In genomic region chr17:29297813-29298212, GRCm38 (mm10) we compare ENCODE assay signal across 12 mouse cellular contexts. TPM values are rescaled to one million over a fixed set of nuclear protein-coding genes. Genes with fewer than 3 reads are reported as not detected.
DNase-seq lines count a peak whose midpoint lies in the region; ATAC-seq and TF ChIP-seq lines count a peak whose summit lies in the region.
"Had no signal": no experiment of that assay in that cellular context is flagged by ENCODE, and none has a peak within 500 bp of the region (broad histone marks: within the 10 kb centered on the region; RNA-seq: fewer than 3 reads in every experiment).

No protein-coding gene starts in this region.

- no peaks in the 10 kb centered on the region for H3K27me3 ChIP-seq in forebrain, postnatal 0 days (ENCODE audit: insufficient read depth, low read length)
- H3K27me3 ChIP-seq in forebrain, embryonic 15.5 days: no peaks in the 10 kb centered on the region
- H3K27me3 ChIP-seq in liver, adult 2 months (ENCODE audit: control insufficient read depth, insufficient read depth, low read length): no peaks in the 10 kb centered on the region
- H3K27me3 ChIP-seq: neural tube, embryonic 12.5 days had no signal

- H3K27ac ChIP-seq in forebrain, postnatal 0 days (ENCODE audit: low read depth, low read length): no peak overlapping the region
- no peak overlapping the region for H3K27ac ChIP-seq in forebrain, embryonic 15.5 days (replicated peaks)
- H3K27ac ChIP-seq in liver, adult 2 months (replicated peaks; ENCODE audit: insufficient read depth, low read depth, low read length): no peak overlapping the region
- H3K27ac ChIP-seq in bone marrow, adult 2 months (ENCODE audit: control insufficient read depth, insufficient read depth, low read depth, low read length, poor library complexity): no peak overlapping the region
- H3K27ac ChIP-seq: neural tube, embryonic 12.5 days had no signal

- no peaks in the 10 kb centered on the region for H3K4me1 ChIP-seq in forebrain, postnatal 0 days (ENCODE audit: insufficient read depth)
- H3K4me1 ChIP-seq in forebrain, embryonic 15.5 days: no peaks in the 10 kb centered on the region
- no peaks in the 10 kb centered on the region; the same call in 1 of the 2 replicates for H3K4me1 ChIP-seq in liver, adult 2 months (ENCODE audit: control insufficient read depth, insufficient read depth, low read length)
- no peaks in the 10 kb centered on the region; the same call in 1 of the 2 replicates for H3K4me1 ChIP-seq in bone marrow, adult 2 months (ENCODE audit: control insufficient read depth, insufficient read depth, low read length)

- H3K4me2 ChIP-seq in forebrain, postnatal 0 days (ENCODE audit: low read depth): no peak overlapping the region
- no peak overlapping the region for H3K4me2 ChIP-seq in forebrain, embryonic 15.5 days (replicated peaks)
- H3K4me2 ChIP-seq: neural tube, embryonic 12.5 days had no signal

- no peaks in the 10 kb centered on the region for H3K79me2 ChIP-seq in liver, adult 2 months (ENCODE audit: control insufficient read depth, insufficient read depth, low read length)

- no peak overlapping the region for H3K9ac ChIP-seq in forebrain, postnatal 0 days
- H3K9ac ChIP-seq in forebrain, embryonic 15.5 days (replicated peaks): no peak overlapping the region
- no peak overlapping the region for H3K9ac ChIP-seq in liver, adult 2 months (ENCODE audit: low read depth, low read length)
- H3K9ac ChIP-seq: neural tube, embryonic 12.5 days had no signal

- WGBS in forebrain, postnatal 0 days: 88% methylated on average over 6 of the region's 6 CpGs
- 85% methylated on average over 6 of the region's 6 CpGs for WGBS in forebrain, embryonic 15.5 days
- 95% methylated on average over 6 of the region's 6 CpGs for WGBS in liver, adult 2 months
- WGBS in bone marrow, adult 2 months: 73% methylated on average over 6 of the region's 6 CpGs

- ATAC-seq in forebrain, postnatal 0 days: no peak
- no peak for ATAC-seq in forebrain, embryonic 15.5 days (replicated peaks)

- H3K36me3 ChIP-seq in forebrain, postnatal 0 days (ENCODE audit: insufficient read depth): peaks cover 69% of the 10 kb centered on the region
- H3K36me3 ChIP-seq in forebrain, embryonic 15.5 days: peaks cover 73% of the 10 kb centered on the region
- H3K36me3 ChIP-seq in liver, adult 2 months (ENCODE audit: control insufficient read depth, insufficient read depth, low read length): peaks cover 27% of the 10 kb centered on the region; the same call in 1 of the 2 replicates

- no peak for DNase-seq in forebrain, postnatal 0 days
- DNase-seq in liver, adult 2 months (ENCODE audit: extremely low read depth, low read depth, low spot score): no peak
- no peak for DNase-seq in liver
- peak; percentile 77 for DNase-seq in thymus, postnatal 0 days (ENCODE audit: low spot score)
- no peak for DNase-seq in ovary, postnatal 36 days (ENCODE audit: low spot score)
- DNase-seq in adrenal gland, postnatal 4 days (ENCODE audit: low spot score in 2 of 2): no peak
- DNase-seq: gastrocnemius, postnatal 25 days; heart, postnatal 36 days; kidney, postnatal 25 days had no signal

- TF ChIP-seq POLR2A in liver, adult 2 months (IDR thresholded peaks at IDR 0.05; ENCODE audit: extremely low read depth, insufficient read depth, low read length): no peak
- no peak for TF ChIP-seq POLR2A in bone marrow, adult 2 months (IDR thresholded peaks at IDR 0.05; ENCODE audit: borderline replicate concordance, control insufficient read depth, low read depth, low read length)

- no peaks in the 10 kb centered on the region for H3K9me3 ChIP-seq in forebrain, postnatal 0 days (ENCODE audit: low read length)
- no peaks in the 10 kb centered on the region for H3K9me3 ChIP-seq in forebrain, embryonic 15.5 days
- H3K9me3 ChIP-seq: neural tube, embryonic 12.5 days had no signal

- TF ChIP-seq CTCF in forebrain, postnatal 0 days (IDR thresholded peaks at IDR 0.05; ENCODE audit: low read depth): peak; percentile 22; the same call in 1 of the 2 replicates
- 0 out of 2 replicates have a peak, but pooled peaks have one; percentile 3 for TF ChIP-seq CTCF in liver, adult 2 months (IDR thresholded peaks at IDR 0.05; ENCODE audit: low read depth, low read length)
- TF ChIP-seq CTCF in bone marrow, adult 2 months (IDR thresholded peaks at IDR 0.05; ENCODE audit: control insufficient read depth, insufficient read depth, low read length): peak; percentile 10; the same call in 1 of the 2 replicates

- H3K4me3 ChIP-seq in forebrain, postnatal 0 days (ENCODE audit: low read depth, low read length): no peak overlapping the region
- no peak overlapping the region for H3K4me3 ChIP-seq in forebrain, embryonic 15.5 days
- no peak overlapping the region for H3K4me3 ChIP-seq in liver, adult 2 months (ENCODE audit: insufficient read depth, low read depth, low read length)
- no peak overlapping the region for H3K4me3 ChIP-seq in bone marrow, adult 2 months (replicated peaks; ENCODE audit: control insufficient read depth, low read depth, low read length)
- H3K4me3 ChIP-seq: neural tube, embryonic 12.5 days had no signal

RNA-seq across cellular contexts. Expression of gene Pi16, which starts 19.7 kb away (rescaled TPM):
- 3.5 and 5.7 TPM in 2 replicates for total RNA-seq in forebrain, postnatal 0 days (2014; rRNA removed)
- polyA plus RNA-seq in forebrain, postnatal 0 days (2015; fragmentation: Nextera tagmentation; extraction: Ambion mirVana): 1.7 and 2.0 TPM in 2 replicates
- 1.4 and 1.8 TPM in 2 replicates for polyA plus RNA-seq in forebrain, embryonic 15.5 days (2015; fragmentation: Nextera tagmentation; extraction: Ambion mirVana)
- total RNA-seq in liver, adult 2 months (2014; rRNA removed): 0.13 and 0.28 TPM in 2 replicates
- 0.07 and 0.10 TPM in 2 replicates for polyA plus RNA-seq in liver, adult 2 months (2012; rRNA removed)
- polyA plus RNA-seq in bone marrow, adult 2 months (2011; ENCODE audit: insufficient read depth, insufficient read length, low replicate concordance, missing spikeins): 71.5 and 171 TPM in 2 replicates
- polyA plus RNA-seq in thymus, postnatal 0 days (2015; fragmentation: Nextera tagmentation; extraction: Ambion mirVana): 3.7 and 4.4 TPM in 2 replicates
- 10 to 100 TPM; 11.3 to 13.3 TPM for total RNA-seq in adrenal gland, postnatal 4 days (2021)

RNA-seq across cellular contexts. Expression of gene BC004004, which starts 29.2 kb away (rescaled TPM):
- 121 and 128 TPM in 2 replicates for total RNA-seq in forebrain, postnatal 0 days (2014; rRNA removed)
- 153 and 174 TPM in 2 replicates for polyA plus RNA-seq in forebrain, postnatal 0 days (2015; fragmentation: Nextera tagmentation; extraction: Ambion mirVana)
- 96.2 and 96.4 TPM in 2 replicates for polyA plus RNA-seq in forebrain, embryonic 15.5 days (2015; fragmentation: Nextera tagmentation; extraction: Ambion mirVana)
- total RNA-seq in liver, adult 2 months (2014; rRNA removed): 85.9 and 94.0 TPM in 2 replicates
- 113 and 114 TPM in 2 replicates for polyA plus RNA-seq in liver, adult 2 months (2012; rRNA removed)
- polyA plus RNA-seq in bone marrow, adult 2 months (2011; ENCODE audit: insufficient read depth, insufficient read length, low replicate concordance, missing spikeins): 35.1 and 81.6 TPM in 2 replicates
- 92.2 and 95.2 TPM in 2 replicates for polyA plus RNA-seq in thymus, postnatal 0 days (2015; fragmentation: Nextera tagmentation; extraction: Ambion mirVana)
- total RNA-seq in adrenal gland, postnatal 4 days (2021): 100 to 1,000 TPM; 115 to 116 TPM

RNA-seq across cellular contexts. Expression of gene Ppil1, which starts 33.8 kb away (rescaled TPM):
- total RNA-seq in forebrain, postnatal 0 days (2014; rRNA removed): 67.8 and 79.7 TPM in 2 replicates
- 103 and 106 TPM in 2 replicates for polyA plus RNA-seq in forebrain, postnatal 0 days (2015; fragmentation: Nextera tagmentation; extraction: Ambion mirVana)
- polyA plus RNA-seq in forebrain, embryonic 15.5 days (2015; fragmentation: Nextera tagmentation; extraction: Ambion mirVana): 126 and 128 TPM in 2 replicates
- total RNA-seq in liver, adult 2 months (2014; rRNA removed): 14.7 and 17.1 TPM in 2 replicates
- 10.4 and 14.1 TPM in 2 replicates for polyA plus RNA-seq in liver, adult 2 months (2012; rRNA removed)
- 36.2 and 51.6 TPM in 2 replicates for polyA plus RNA-seq in bone marrow, adult 2 months (2011; ENCODE audit: insufficient read depth, insufficient read length, low replicate concordance, missing spikeins)
- polyA plus RNA-seq in thymus, postnatal 0 days (2015; fragmentation: Nextera tagmentation; extraction: Ambion mirVana): 118 and 133 TPM in 2 replicates
- total RNA-seq in adrenal gland, postnatal 4 days (2021): 10 to 100 TPM; 31.2 to 33.2 TPM

RNA-seq across cellular contexts. Expression of gene Mtch1, which starts 49.9 kb away (rescaled TPM):
- 556 and 595 TPM in 2 replicates for total RNA-seq in forebrain, postnatal 0 days (2014; rRNA removed)
- 459 and 504 TPM in 2 replicates for polyA plus RNA-seq in forebrain, postnatal 0 days (2015; fragmentation: Nextera tagmentation; extraction: Ambion mirVana)
- polyA plus RNA-seq in forebrain, embryonic 15.5 days (2015; fragmentation: Nextera tagmentation; extraction: Ambion mirVana): 432 and 464 TPM in 2 replicates
- 82.7 and 93.8 TPM in 2 replicates for total RNA-seq in liver, adult 2 months (2014; rRNA removed)
- 136 and 143 TPM in 2 replicates for polyA plus RNA-seq in liver, adult 2 months (2012; rRNA removed)
- polyA plus RNA-seq in bone marrow, adult 2 months (2011; ENCODE audit: insufficient read depth, insufficient read length, low replicate concordance, missing spikeins): 111 and 170 TPM in 2 replicates
- 144 and 154 TPM in 2 replicates for polyA plus RNA-seq in thymus, postnatal 0 days (2015; fragmentation: Nextera tagmentation; extraction: Ambion mirVana)
- total RNA-seq in adrenal gland, postnatal 4 days (2021): 100 to 1,000 TPM; 309 to 341 TPM

RNA-seq across cellular contexts. Expression of gene Cpne5, which starts 59.8 kb away (rescaled TPM):
- total RNA-seq in forebrain, postnatal 0 days (2014; rRNA removed): 46.2 and 60.0 TPM in 2 replicates
- polyA plus RNA-seq in forebrain, postnatal 0 days (2015; fragmentation: Nextera tagmentation; extraction: Ambion mirVana): 48.6 and 61.6 TPM in 2 replicates
- polyA plus RNA-seq in forebrain, embryonic 15.5 days (2015; fragmentation: Nextera tagmentation; extraction: Ambion mirVana): 21.3 and 24.9 TPM in 2 replicates
- total RNA-seq in liver, adult 2 months (2014; rRNA removed): not detected in 2 replicates
- polyA plus RNA-seq in liver, adult 2 months (2012; rRNA removed): not detected in 2 replicates
- polyA plus RNA-seq in bone marrow, adult 2 months (2011; ENCODE audit: insufficient read depth, insufficient read length, low replicate concordance, missing spikeins): 0.50 and 0.92 TPM in 2 replicates
- polyA plus RNA-seq in thymus, postnatal 0 days (2015; fragmentation: Nextera tagmentation; extraction: Ambion mirVana): 2.8 and 3.0 TPM in 2 replicates
- total RNA-seq in adrenal gland, postnatal 4 days (2021): 1 to 10 TPM; 2.8 to 2.9 TPM

Comparison
In these comparisons a context has a peak if more than half of its experiments do, and no peak if none do; other contexts are left out.
1. RNA of gene Pi16, which starts 19.7 kb away (polyA plus RNA-seq): 71.5 to 171 TPM in bone marrow, adult 2 months; 3.7 to 4.4 TPM in thymus, postnatal 0 days, 1.7 to 2.0 TPM in forebrain, postnatal 0 days, 1.4 to 1.8 TPM in forebrain, embryonic 15.5 days and 0.07 to 0.10 TPM in liver, adult 2 months; every median in the first group is over 10 times any median in the second.
2. Peak in every context shown above with its lines, with median percentiles within 50 percentile points of each other: CTCF ChIP-seq.